Mouse (Mus musculus) forebrain, embryonic 13.5 days (tissue): Measurements from ENCODE around the gene Dkc1. TPM values are rescaled to one million over a fixed set of nuclear protein-coding genes. Genes with fewer than 3 reads are reported as not detected.
"Not testable (repeated sequence)": the region's sequence is repeated elsewhere in the genome, so short reads cannot be mapped to it uniquely, and the experiment has no call there.

Source experiments
- ATAC-seq: fragments of 200-750 bp; cut with Nextera tagmentation; 2 replicates; pipeline ENCODE4 v1.8.0; 2017
- H3K27ac ChIP-seq: fragments of 300-500 bp; sonication (generic); 2 replicates; pipeline ENCODE4 v1.5.1; 2015; ENCODE audit warnings: inconsistent platforms, mild to moderate bottlenecking, moderate library complexity
- H3K27me3 ChIP-seq: fragments of 300-500 bp; sonication (generic); 2 replicates; pipeline ENCODE4 v1.6.1; 2015; ENCODE audit warnings: mild to moderate bottlenecking, inconsistent platforms
- H3K36me3 ChIP-seq: fragments of 300-500 bp; sonication (generic); 2 replicates; pipeline ENCODE4 v1.6.1; 2015; ENCODE audit warnings: mild to moderate bottlenecking, inconsistent platforms; ENCODE audit not compliant: poor library complexity, severe bottlenecking
- H3K4me1 ChIP-seq: fragments of 300-500 bp; sonication (generic); 2 replicates; pipeline ENCODE4 v1.6.1; 2015; ENCODE audit warnings: inconsistent platforms
- H3K4me2 ChIP-seq: fragments of 300-500 bp; sonication (generic); 2 replicates; pipeline ENCODE4 v1.6.1; 2015; ENCODE audit warnings: inconsistent platforms, mild to moderate bottlenecking, moderate library complexity
- H3K4me3 ChIP-seq: fragments of 300-500 bp; sonication (generic); 2 replicates; pipeline ENCODE4 v1.5.1; 2015; ENCODE audit warnings: mild to moderate bottlenecking, inconsistent platforms
- H3K9ac ChIP-seq: fragments of 300-500 bp; sonication (generic); 2 replicates; pipeline ENCODE4 v1.6.1; 2015; ENCODE audit warnings: mild to moderate bottlenecking, inconsistent platforms
- H3K9me3 ChIP-seq: fragments of 300-500 bp; sonication (generic); replicated peaks from 2 replicates; pipeline ENCODE4 v1.6.1; 2016; ENCODE audit warnings: inconsistent platforms
- WGBS: fragments of 180-500 bp; shearing (Covaris S2); methylation state at CpG from one replicate; pipeline ENCODE4 v1.1.7; 2015; 5-methylcytosine and 5-hydroxymethylcytosine counted together
- polyA plus RNA-seq: library from polyadenylated mRNA; unstranded; fragments of >200 nt; fragmentation: Nextera tagmentation; extraction: Ambion mirVana; gene quantifications from 2 replicates; pipeline ENCODE4 v1.2.1, GENCODE M21; 2015

Dkc1 gene
- polyA plus RNA-seq, 1 experiment from 2014 or later, result 117 TPM

- peaks cover 60% of the 10 kb centered on the region for H3K36me3 ChIP-seq
- H3K4me2 ChIP-seq, result no peak overlapping the region
- 86% methylated on average over 6 of the region's 6 CpGs for WGBS
- H3K27me3 ChIP-seq, result no peaks in the 10 kb centered on the region
- H3K27ac ChIP-seq, result no peak overlapping the region
- H3K4me3 ChIP-seq, result no peak overlapping the region
- no peaks in the 10 kb centered on the region for H3K9me3 ChIP-seq
- peaks cover 2% of the 10 kb centered on the region; the same call in 1 of the 2 replicates for H3K4me1 ChIP-seq
- ATAC-seq, result no peak
- no peak overlapping the region for H3K9ac ChIP-seq
Observed at GRCm38 (mm10) chrX:75102293-75102692, 6.6 kb downstream of the Dkc1 start.

DNA sequence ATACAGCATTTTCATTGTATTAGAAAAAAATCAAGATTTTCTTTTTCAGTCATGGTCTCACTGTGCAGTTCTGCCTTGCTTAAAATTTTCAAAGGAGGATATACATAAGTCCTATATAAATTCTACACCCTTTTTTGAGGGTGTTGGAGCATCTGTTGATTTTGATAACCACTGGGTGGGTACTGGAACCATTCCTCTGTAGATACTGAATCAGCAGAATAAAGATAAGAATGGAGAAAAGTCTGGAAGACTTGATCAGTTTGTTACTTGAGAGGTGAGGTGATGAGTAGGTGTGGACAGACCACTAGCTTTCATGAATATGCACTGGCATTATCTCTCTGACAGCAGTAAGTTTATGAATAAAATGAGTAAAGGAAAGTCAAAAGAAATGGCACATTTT is 19.9 kb downstream of the Dkc1 start:
- Histone ChIP-seq H3K4me3 (no peak overlapping the region), H3K27ac (no peak overlapping the region), H3K4me1 (no peaks in the 10 kb centered on the region), H3K4me2 (no peak overlapping the region), H3K9me3 (no peaks in the 10 kb centered on the region), H3K9ac (no peak overlapping the region), H3K36me3 (peaks cover 7% of the 10 kb centered on the region; the same call in 1 of the 2 replicates), H3K27me3 (no peaks in the 10 kb centered on the region)
- no peak for ATAC-seq

DNA sequence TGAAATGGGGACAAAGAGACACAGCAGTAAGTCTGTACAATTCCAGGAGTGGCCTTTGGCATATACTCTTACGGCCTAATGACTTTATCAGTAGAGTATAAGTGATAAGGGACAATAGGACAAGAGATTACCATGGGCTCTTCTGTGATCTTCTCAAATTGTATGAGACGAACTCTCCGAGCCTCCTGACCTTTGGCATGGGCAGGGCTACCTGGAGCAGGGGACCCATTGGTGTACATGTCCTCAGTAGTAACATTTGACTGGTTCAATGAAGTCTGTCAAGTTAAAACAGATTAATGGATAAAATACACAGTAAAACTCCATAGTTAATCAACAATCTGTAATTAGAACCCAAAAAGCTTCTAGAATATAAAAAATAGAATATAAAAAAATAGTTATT is 30.0 kb downstream of the Dkc1 start:
- 91% methylated on average over 3 of the region's 3 CpGs for WGBS
- Histone ChIP-seq H3K9ac (no peak overlapping the region), H3K9me3 (no peaks in the 10 kb centered on the region), H3K27ac (no peak overlapping the region), H3K36me3 (no peaks in the 10 kb centered on the region), H3K4me1 (no peaks in the 10 kb centered on the region), H3K27me3 (no peaks in the 10 kb centered on the region), H3K4me2 (no peak overlapping the region), H3K4me3 (no peak overlapping the region)
- no peak for ATAC-seq

- H3K4me1 ChIP-seq, result no peaks in the 10 kb centered on the region
- H3K36me3 ChIP-seq, result no peaks in the 10 kb centered on the region
- H3K4me2 ChIP-seq, result no peak overlapping the region
- no peak for ATAC-seq
- no peaks in the 10 kb centered on the region for H3K27me3 ChIP-seq
- H3K9ac ChIP-seq, result no peak overlapping the region
- no peak overlapping the region for H3K27ac ChIP-seq
- no peaks in the 10 kb centered on the region for H3K9me3 ChIP-seq
- H3K4me3 ChIP-seq, result no peak overlapping the region
Observed at GRCm38 (mm10) chrX:75126893-75127292, 31.2 kb downstream of the Dkc1 start.

DNA sequence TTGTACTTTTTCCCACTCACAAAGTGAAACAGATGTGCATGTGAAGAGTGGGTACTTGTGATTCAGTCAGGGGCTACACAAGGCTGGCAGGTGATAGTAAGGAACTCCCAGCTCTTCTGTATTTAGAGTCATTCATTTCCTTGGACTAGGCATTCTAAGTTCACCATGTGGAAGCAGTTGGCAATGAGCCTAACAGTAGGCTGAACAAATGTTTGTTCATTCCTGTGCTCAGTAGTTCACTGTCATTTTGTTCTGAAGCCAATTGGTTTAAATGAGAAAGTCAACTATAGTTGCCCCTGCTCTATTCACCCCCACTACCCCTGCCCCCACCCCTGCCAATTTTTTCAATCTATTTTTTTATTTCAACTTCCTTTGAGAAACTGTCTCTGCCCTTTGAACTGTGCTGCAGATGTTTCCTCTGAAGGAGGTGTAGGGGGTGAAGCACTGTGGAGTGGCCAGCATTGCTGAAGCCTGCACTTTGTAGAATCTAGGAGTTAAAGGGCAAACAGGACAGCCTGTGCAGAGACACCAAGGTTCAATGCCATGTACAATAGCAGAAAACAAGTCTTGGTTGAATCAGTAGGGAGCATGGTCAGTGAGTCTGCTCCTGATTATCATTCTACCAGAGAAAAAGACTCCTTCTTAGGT is 32.8 kb downstream of the Dkc1 start:
- Histone ChIP-seq H3K27ac (no peak overlapping the region), H3K36me3 (no peaks in the 10 kb centered on the region), H3K9me3 (no peaks in the 10 kb centered on the region), H3K9ac (no peak overlapping the region), H3K4me1 (no peaks in the 10 kb centered on the region), H3K4me3 (no peak overlapping the region), H3K27me3 (no peaks in the 10 kb centered on the region), H3K4me2 (no peak overlapping the region)
- no peak for ATAC-seq

GRCm38 (mm10) chrX:75129474-75129873 is 33.8 kb downstream of the Dkc1 start:
- H3K27ac ChIP-seq, result no peak overlapping the region
- no peak overlapping the region for H3K4me3 ChIP-seq
- no peaks in the 10 kb centered on the region for H3K36me3 ChIP-seq
- no peaks in the 10 kb centered on the region for H3K9me3 ChIP-seq
- H3K4me1 ChIP-seq, result no peaks in the 10 kb centered on the region
- H3K4me2 ChIP-seq, result no peak overlapping the region
- no peak overlapping the region for H3K9ac ChIP-seq
- ATAC-seq, result no peak
- H3K27me3 ChIP-seq, result no peaks in the 10 kb centered on the region
- WGBS, result 74% methylated on average over 2 of the region's 2 CpGs

DNA sequence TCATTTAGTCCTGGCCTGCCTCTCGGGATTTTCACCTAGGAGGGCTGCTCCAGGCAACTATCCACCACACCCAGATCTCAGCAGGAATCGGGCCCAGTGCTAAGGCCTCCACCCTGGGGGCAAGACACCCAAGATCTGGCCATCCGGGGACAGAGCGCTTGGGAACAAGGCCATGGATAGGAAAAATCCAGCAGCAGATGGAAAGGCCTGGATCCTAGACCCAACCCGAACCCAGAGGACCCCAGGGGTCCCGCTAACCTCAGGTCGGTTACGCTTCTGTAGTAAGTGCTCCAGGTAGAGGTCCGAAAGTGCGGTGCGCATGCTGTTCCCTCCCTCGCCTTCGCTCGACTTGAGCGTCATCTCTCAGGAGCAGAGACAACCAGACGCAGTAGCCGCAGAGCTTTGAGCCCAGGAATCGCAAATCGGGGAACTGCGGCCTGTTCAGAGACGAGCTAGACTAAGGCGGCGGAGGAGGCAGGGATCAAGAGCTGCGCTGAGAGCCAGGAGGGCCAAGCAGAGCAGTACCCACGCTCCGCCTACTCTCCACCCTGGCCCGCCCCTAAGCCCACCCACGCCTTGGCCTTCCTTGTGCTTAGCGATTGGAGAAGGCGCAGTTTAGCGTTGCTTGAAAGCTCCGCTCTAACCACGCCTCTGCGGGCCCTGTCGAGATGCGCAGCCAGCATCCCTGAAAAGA is 35.0 kb downstream of the Dkc1 start, which contains the start of gene Mpp1:
TSS of gene Mpp1 (minus strand) at position 550 of the 694 bp plus-strand sequence.
- Histone ChIP-seq H3K9me3 (no peaks in the 10 kb centered on the region), H3K27ac (no peak within 1 kb of the TSS)
- 33% methylated on average over 36 of the region's 36 CpGs for WGBS

GRCm38 (mm10) chrX:75136938-75137337 is 41.3 kb downstream of the Dkc1 start:
- no peaks in the 10 kb centered on the region for H3K4me1 ChIP-seq
- no peaks in the 10 kb centered on the region for H3K27me3 ChIP-seq
- H3K9ac ChIP-seq, result no peak overlapping the region
- no peaks in the 10 kb centered on the region for H3K9me3 ChIP-seq
- no peaks in the 10 kb centered on the region for H3K36me3 ChIP-seq
- H3K27ac ChIP-seq, result no peak overlapping the region
- ATAC-seq, result no peak
- H3K4me3 ChIP-seq, result no peak overlapping the region
- H3K4me2 ChIP-seq, result no peak overlapping the region

More for the DNA sequence above, 35.0 kb downstream of the Dkc1 start, which contains the start of gene Mpp1:
- H3K9ac ChIP-seq, result peak within 1 kb of the TSS; percentile 68
- H3K4me1 ChIP-seq, result no peaks in the 10 kb centered on the region
- ATAC-seq, result peak; percentile 100
- H3K36me3 ChIP-seq, result no peaks in the 10 kb centered on the region
- no peaks in the 10 kb centered on the region for H3K27me3 ChIP-seq
- H3K4me3 ChIP-seq, result peak within 1 kb of the TSS; percentile 47
- peak within 1 kb of the TSS; percentile 61 for H3K4me2 ChIP-seq

- no peaks in the 10 kb centered on the region for H3K36me3 ChIP-seq
- H3K4me3 ChIP-seq, result no peak overlapping the region
- no peak overlapping the region for H3K4me2 ChIP-seq
- 76% methylated on average over 2 of the region's 2 CpGs for WGBS
- ATAC-seq, result no peak
- H3K9me3 ChIP-seq, result no peaks in the 10 kb centered on the region
- H3K27me3 ChIP-seq, result no peaks in the 10 kb centered on the region
- no peaks in the 10 kb centered on the region for H3K4me1 ChIP-seq
- no peak overlapping the region for H3K27ac ChIP-seq
- no peak overlapping the region for H3K9ac ChIP-seq
Observed at GRCm38 (mm10) chrX:75137729-75138128, 42.1 kb downstream of the Dkc1 start.

DNA sequence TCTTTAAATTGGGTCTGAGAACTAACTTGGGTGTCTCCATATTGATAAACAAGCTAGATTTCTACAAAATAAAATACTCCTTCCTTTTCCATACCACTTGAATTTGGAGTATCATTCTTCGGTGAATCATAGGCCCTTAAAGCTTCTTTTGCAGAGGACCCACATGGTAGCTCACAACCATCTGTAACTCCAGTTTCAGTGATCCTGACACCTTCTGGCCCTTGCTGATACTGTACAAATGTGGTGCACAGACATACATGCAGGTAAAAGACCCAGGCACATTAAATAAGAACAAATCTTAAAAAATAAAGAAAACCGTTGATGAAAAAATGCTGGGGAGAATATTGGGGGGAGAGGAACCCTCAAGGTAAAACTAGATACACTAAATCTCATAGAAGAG is 42.5 kb downstream of the Dkc1 start:
- H3K27me3 ChIP-seq, result no peaks in the 10 kb centered on the region
- H3K4me1 ChIP-seq, result no peaks in the 10 kb centered on the region
- H3K4me3 ChIP-seq, result no peak overlapping the region
- no peak overlapping the region for H3K4me2 ChIP-seq
- 95% methylated on average over 2 of the region's 2 CpGs for WGBS
- no peak for ATAC-seq
- H3K9me3 ChIP-seq, result no peaks in the 10 kb centered on the region
- no peak overlapping the region for H3K27ac ChIP-seq
- H3K9ac ChIP-seq, result no peak overlapping the region
- no peaks in the 10 kb centered on the region for H3K36me3 ChIP-seq

- Histone ChIP-seq H3K9ac (peak overlapping the region; percentile 54; the same call in 1 of the 2 replicates), H3K4me3 (peak overlapping the region; percentile 34), H3K4me2 (peak overlapping the region; percentile 57)
- H3K27me3 ChIP-seq, H3K4me1 ChIP-seq, H3K27ac ChIP-seq, H3K9me3 ChIP-seq, H3K36me3 ChIP-seq: not testable (repeated sequence)
- 20% methylated on average over 10 of the region's 42 CpGs for WGBS
- ATAC-seq, result peak; percentile 63
Observed at GRCm38 (mm10) chrX:75143124-75143555, 47.5 kb downstream of the Dkc1 start.

GRCm38 (mm10) chrX:75148414-75148813 is 52.8 kb downstream of the Dkc1 start:
- no peak overlapping the region for H3K27ac ChIP-seq
- H3K9me3 ChIP-seq, result no peaks in the 10 kb centered on the region
- H3K4me3 ChIP-seq, result no peak overlapping the region
- no peaks in the 10 kb centered on the region for H3K27me3 ChIP-seq
- 76% methylated on average over 4 of the region's 4 CpGs for WGBS
- no peak overlapping the region for H3K9ac ChIP-seq
- no peaks in the 10 kb centered on the region for H3K4me1 ChIP-seq
- no peak for ATAC-seq
- H3K36me3 ChIP-seq, result no peaks in the 10 kb centered on the region
- H3K4me2 ChIP-seq, result no peak overlapping the region

DNA sequence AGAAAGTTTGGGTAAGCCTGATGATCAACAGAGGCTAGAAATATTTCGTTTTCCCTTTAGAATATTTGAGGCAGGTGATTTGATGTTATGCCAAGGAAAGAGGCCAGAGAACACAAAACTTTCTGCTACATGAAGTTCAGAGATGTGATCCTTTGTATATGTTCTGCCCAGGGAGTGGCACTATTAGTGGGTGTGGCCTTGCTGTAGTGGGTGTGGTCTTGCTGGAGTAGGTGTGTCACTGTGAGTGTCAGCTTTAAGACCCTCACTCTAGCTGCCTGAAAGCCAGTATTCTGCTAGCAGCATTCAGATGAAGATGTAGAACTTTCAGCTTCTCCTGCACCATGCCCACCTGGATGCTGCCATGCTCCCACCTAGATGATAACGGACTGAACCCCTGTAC is 54.6 kb downstream of the Dkc1 start:
- WGBS, result 74% methylated on average over 2 of the region's 2 CpGs
- ATAC-seq, result no peak
- H3K27me3 ChIP-seq, result no peaks in the 10 kb centered on the region
- no peak overlapping the region for H3K27ac ChIP-seq
- no peak overlapping the region for H3K9ac ChIP-seq
- no peaks in the 10 kb centered on the region for H3K36me3 ChIP-seq
- H3K4me1 ChIP-seq, result no peaks in the 10 kb centered on the region
- no peak overlapping the region for H3K4me2 ChIP-seq
- no peaks in the 10 kb centered on the region for H3K9me3 ChIP-seq
- H3K4me3 ChIP-seq, result no peak overlapping the region
